Mouse (Mus musculus): ENCODE measurements around the gene Lrtm2. TPM values are rescaled to one million over a fixed set of nuclear protein-coding genes. Genes with fewer than 3 reads are reported as not detected.

Lrtm2 gene
- polyA plus RNA-seq, 1 experiment from 2014 or later: 0.19 TPM

- Histone ChIP-seq H3K27me3 (ENCODE audit: poor library complexity, severe bottlenecking) (no peaks in the 10 kb centered on the region), H3K4me3 (no peak overlapping the region), H3K27ac (no peak overlapping the region), H3K36me3 (replicated peaks) (peaks cover 52% of the 10 kb centered on the region), H3K4me1 (0 out of 2 replicates have a peak, but pooled peaks cover 7% of the 10 kb centered on the region), H3K9me3 (no peaks in the 10 kb centered on the region)
- DNase-seq (ENCODE audit: extremely low spot score, low spot score): peak; percentile 12
- WGBS: 90% methylated on average over 6 of the region's 6 CpGs
Observed at GRCm38 (mm10) chr6:119352501-119352900, 21.9 kb upstream of the Lrtm2 start.

GRCm38 (mm10) chr6:119351656-119352055, 21.1 kb upstream of the Lrtm2 start:
- no peak overlapping the region for H3K4me3 ChIP-seq
- H3K4me1 ChIP-seq: 0 out of 2 replicates have a peak, but pooled peaks cover 7% of the 10 kb centered on the region
- peak; percentile 13 for DNase-seq (ENCODE audit: extremely low spot score, low spot score)
- H3K27ac ChIP-seq: no peak overlapping the region
- 88% methylated on average over 8 of the region's 8 CpGs for WGBS
- H3K36me3 ChIP-seq (replicated peaks): peaks cover 43% of the 10 kb centered on the region
- no peaks in the 10 kb centered on the region for H3K9me3 ChIP-seq
- H3K27me3 ChIP-seq (ENCODE audit: poor library complexity, severe bottlenecking): no peaks in the 10 kb centered on the region

GRCm38 (mm10) chr6:119350703-119351198, 20.2 kb upstream of the Lrtm2 start:
- Histone ChIP-seq H3K27ac (no peak overlapping the region), H3K27me3 (ENCODE audit: poor library complexity, severe bottlenecking) (no peaks in the 10 kb centered on the region), H3K4me1 (0 out of 2 replicates have a peak, but pooled peaks cover 10% of the 10 kb centered on the region), H3K36me3 (replicated peaks) (peaks cover 34% of the 10 kb centered on the region), H3K9me3 (no peaks in the 10 kb centered on the region), H3K4me3 (no peak overlapping the region)
- no peak for DNase-seq (ENCODE audit: extremely low spot score, low spot score)
- WGBS: 88% methylated on average over 9 of the region's 9 CpGs

- H3K27me3 ChIP-seq (ENCODE audit: poor library complexity, severe bottlenecking): no peaks in the 10 kb centered on the region
- H3K4me3 ChIP-seq: no peak overlapping the region
- peaks cover 9% of the 10 kb centered on the region for H3K36me3 ChIP-seq (replicated peaks)
- H3K27ac ChIP-seq: no peak overlapping the region
- H3K4me1 ChIP-seq: 0 out of 2 replicates have a peak, but pooled peaks cover 10% of the 10 kb centered on the region
- peak; percentile 82 for DNase-seq (ENCODE audit: extremely low spot score, low spot score)
- no peaks in the 10 kb centered on the region for H3K9me3 ChIP-seq
- WGBS: 3% methylated on average over 1 of the region's 1 CpGs
Observed at GRCm38 (mm10) chr6:119348234-119348633, 17.7 kb upstream of the Lrtm2 start.

- 0 out of 2 replicates have a peak overlapping the region, but pooled peaks have one; percentile 0 for H3K27ac ChIP-seq
- no peak for DNase-seq (ENCODE audit: extremely low spot score, low spot score)
- H3K9me3 ChIP-seq: no peaks in the 10 kb centered on the region
- 0 out of 2 replicates have a peak, but pooled peaks cover 10% of the 10 kb centered on the region for H3K4me1 ChIP-seq
- peaks cover 6% of the 10 kb centered on the region for H3K36me3 ChIP-seq (replicated peaks)
- 76% methylated on average over 5 of the region's 5 CpGs for WGBS
- H3K4me3 ChIP-seq: no peak overlapping the region
- H3K27me3 ChIP-seq (ENCODE audit: poor library complexity, severe bottlenecking): no peaks in the 10 kb centered on the region
Observed at GRCm38 (mm10) chr6:119347813-119348212, 17.2 kb upstream of the Lrtm2 start.

GRCm38 (mm10) chr6:119346257-119346656, 15.7 kb upstream of the Lrtm2 start:
- no peaks in the 10 kb centered on the region for H3K36me3 ChIP-seq (replicated peaks)
- no peaks in the 10 kb centered on the region for H3K9me3 ChIP-seq
- no peaks in the 10 kb centered on the region for H3K27me3 ChIP-seq (ENCODE audit: poor library complexity, severe bottlenecking)
- WGBS: 76% methylated on average over 10 of the region's 10 CpGs
- no peak for DNase-seq (ENCODE audit: extremely low spot score, low spot score)
- H3K4me3 ChIP-seq: no peak overlapping the region
- H3K4me1 ChIP-seq: 0 out of 2 replicates have a peak, but pooled peaks cover 10% of the 10 kb centered on the region
- H3K27ac ChIP-seq: 0 out of 2 replicates have a peak overlapping the region, but pooled peaks have one; percentile 9

GRCm38 (mm10) chr6:119341409-119341808, 10.8 kb upstream of the Lrtm2 start:
- peaks cover 21% of the 10 kb centered on the region for H3K4me1 ChIP-seq
- H3K36me3 ChIP-seq (replicated peaks): no peaks in the 10 kb centered on the region
- no peaks in the 10 kb centered on the region for H3K9me3 ChIP-seq
- no peak for DNase-seq (ENCODE audit: extremely low spot score, low spot score)
- no peak overlapping the region for H3K4me3 ChIP-seq
- 0 out of 2 replicates have a peak, but pooled peaks cover 1% of the 10 kb centered on the region for H3K27me3 ChIP-seq (ENCODE audit: poor library complexity, severe bottlenecking)
- no peak overlapping the region for H3K27ac ChIP-seq

GRCm38 (mm10) chr6:119338121-119338912, 7.8 kb upstream of the Lrtm2 start:
- 23% methylated on average over 11 of the region's 11 CpGs for WGBS
- Histone ChIP-seq H3K36me3 (replicated peaks) (no peaks in the 10 kb centered on the region), H3K4me1 (peaks cover 34% of the 10 kb centered on the region), H3K27me3 (ENCODE audit: poor library complexity, severe bottlenecking) (peaks cover 22% of the 10 kb centered on the region), H3K27ac (0 out of 2 replicates have a peak overlapping the region, but pooled peaks have one; percentile 25), H3K9me3 (no peaks in the 10 kb centered on the region), H3K4me3 (no peak overlapping the region)
- no peak for DNase-seq (ENCODE audit: extremely low spot score, low spot score)

GRCm38 (mm10) chr6:119337287-119337686, 6.7 kb upstream of the Lrtm2 start:
- H3K36me3 ChIP-seq (replicated peaks): no peaks in the 10 kb centered on the region
- WGBS: 70% methylated on average over 3 of the region's 3 CpGs
- DNase-seq (ENCODE audit: extremely low spot score, low spot score): no peak

GRCm38 (mm10) chr6:119336124-119336523, 5.6 kb upstream of the Lrtm2 start:
- no peak overlapping the region for H3K4me3 ChIP-seq
- H3K27me3 ChIP-seq (ENCODE audit: poor library complexity, severe bottlenecking): peaks cover 44% of the 10 kb centered on the region
- no peak for DNase-seq (ENCODE audit: extremely low spot score, low spot score)
- WGBS: 87% methylated on average over 7 of the region's 7 CpGs
- no peaks in the 10 kb centered on the region for H3K9me3 ChIP-seq
- peaks cover 41% of the 10 kb centered on the region for H3K4me1 ChIP-seq
- H3K36me3 ChIP-seq (replicated peaks): no peaks in the 10 kb centered on the region
- no peak overlapping the region for H3K27ac ChIP-seq

More at GRCm38 (mm10) chr6:119337287-119337686, 6.7 kb upstream of the Lrtm2 start:
- no peak overlapping the region for H3K27ac ChIP-seq
- no peaks in the 10 kb centered on the region for H3K9me3 ChIP-seq
- H3K4me3 ChIP-seq: no peak overlapping the region
- H3K27me3 ChIP-seq (ENCODE audit: poor library complexity, severe bottlenecking): peaks cover 32% of the 10 kb centered on the region
- peaks cover 38% of the 10 kb centered on the region for H3K4me1 ChIP-seq

GRCm38 (mm10) chr6:119333831-119334230, 3.3 kb upstream of the Lrtm2 start:
- 59% methylated on average over 3 of the region's 3 CpGs for WGBS
- peaks cover 66% of the 10 kb centered on the region for H3K27me3 ChIP-seq (ENCODE audit: poor library complexity, severe bottlenecking)
- peaks cover 63% of the 10 kb centered on the region for H3K4me1 ChIP-seq

GRCm38 (mm10) chr6:119333202-119333601, 2.6 kb upstream of the Lrtm2 start:
- no peak for DNase-seq (ENCODE audit: extremely low spot score, low spot score)
- no peak overlapping the region for H3K27ac ChIP-seq
- no peak overlapping the region for H3K4me3 ChIP-seq
- WGBS: 26% methylated on average over 3 of the region's 3 CpGs
- no peaks in the 10 kb centered on the region for H3K9me3 ChIP-seq
- H3K36me3 ChIP-seq (replicated peaks): no peaks in the 10 kb centered on the region
- peaks cover 63% of the 10 kb centered on the region for H3K4me1 ChIP-seq
- H3K27me3 ChIP-seq (ENCODE audit: poor library complexity, severe bottlenecking): peaks cover 73% of the 10 kb centered on the region

More at GRCm38 (mm10) chr6:119333831-119334230, 3.3 kb upstream of the Lrtm2 start:
- Histone ChIP-seq H3K4me3 (no peak overlapping the region), H3K36me3 (replicated peaks) (no peaks in the 10 kb centered on the region), H3K27ac (no peak overlapping the region), H3K9me3 (no peaks in the 10 kb centered on the region)
- DNase-seq (ENCODE audit: extremely low spot score, low spot score): no peak

- Histone ChIP-seq H3K4me1 (peaks cover 56% of the 10 kb centered on the region), H3K27ac (no peak overlapping the region), H3K4me3 (no peak overlapping the region), H3K9me3 (no peaks in the 10 kb centered on the region), H3K27me3 (ENCODE audit: poor library complexity, severe bottlenecking) (peaks cover 84% of the 10 kb centered on the region), H3K36me3 (replicated peaks) (no peaks in the 10 kb centered on the region)
- no peak for DNase-seq (ENCODE audit: extremely low spot score, low spot score)
- 8% methylated on average over 1 of the region's 1 CpGs for WGBS
Observed at GRCm38 (mm10) chr6:119332111-119332510, 1.5 kb upstream of the Lrtm2 start.

All from forebrain, embryonic 10.5 days (tissue).